Mouse (Mus musculus) ES-Bruce4 (cell line): ENCODE data around the gene Uqcrc2.

Experiments used
- CTCF ChIP-seq: IDR thresholded peaks from one replicate; pipeline ENCODE4 v1.8.1; 2011; ENCODE audit warnings: low read depth, low read length
- EP300 ChIP-seq: IDR thresholded peaks from 2 replicates; pipeline ENCODE4 v1.6.1; 2011; ENCODE audit warnings: low read depth, low read length; ENCODE audit not compliant: insufficient read depth
- POLR2A ChIP-seq: IDR thresholded peaks from one replicate; pipeline ENCODE4 v1.8.1; 2011; ENCODE audit warnings: low read length; ENCODE audit not compliant: insufficient read depth

- TF ChIP-seq POLR2A (no peak), CTCF (no peak), EP300 (no peak)
Measured at GRCm38 (mm10) chr7:120684731-120685161, 49.8 kb downstream of the Uqcrc2 start.
